In genomic region chr12:100849421-100850138, GRCm38 (mm10) we compare ENCODE assay signal across 8 mouse cellular contexts. TPM values are rescaled to one million over a fixed set of nuclear protein-coding genes. Genes with fewer than 3 reads are reported as not detected.
DNase-seq lines count a peak whose midpoint lies in the region; ATAC-seq and TF ChIP-seq lines count a peak whose summit lies in the region.

No protein-coding gene starts in this region.

- POLR2A ChIA-PET in Patski (lab: Charles Lee), result interaction anchor here (1.5 kb wide), 1 partner anchor 76 kb away, joined by 3 read pairs; no protein-coding TSS in a partner anchor

- no peak overlapping the region for H3K4me2 ChIP-seq in neural tube, embryonic 14.5 days (ENCODE audit: low read depth, low read length)

- no peaks in the 10 kb centered on the region for H3K4me1 ChIP-seq in cortical plate, adult 2 months (ENCODE audit: control insufficient read depth, insufficient read depth, low read length)
- H3K4me1 ChIP-seq in neural tube, embryonic 14.5 days (ENCODE audit: control insufficient read depth, insufficient read depth, low read length), result no peaks in the 10 kb centered on the region; the same call in 1 of the 2 replicates

- peak; percentile 80 for ATAC-seq in Patski
- peak; percentile 65; the same call in 1 of the 2 replicates for ATAC-seq in neural tube, embryonic 14.5 days (ENCODE audit: low read depth)

- H3K9ac ChIP-seq in neural tube, embryonic 14.5 days (replicated peaks; ENCODE audit: low read depth, low read length), result no peak overlapping the region

- CTCF ChIA-PET in Patski (lab: Charles Lee), result interaction anchor here (0.7 to 3.2 kb wide), 11 partner anchors 13 to 274 kb away, joined by 3 to 20 read pairs (median 4); no protein-coding TSS in a partner anchor

- no peak for TF ChIP-seq POLR2A in cortical plate, adult 2 months (IDR thresholded peaks at IDR 0.05; ENCODE audit: extremely low read depth, insufficient read depth, low read length)

- H3K27ac ChIP-seq in cortical plate, adult 2 months (ENCODE audit: insufficient read depth, low read length), result no peak overlapping the region
- no peak overlapping the region for H3K27ac ChIP-seq in neural tube, embryonic 14.5 days (ENCODE audit: low read depth, low read length)

- DNase-seq in CD8-positive naive resting alpha-beta T cell, adult 2 months (ENCODE audit: low read depth in 2 of 2, low spot score in 2 of 2), result peak; percentile 64 to 74
- DNase-seq in Patski (ENCODE audit: low read depth, low spot score), result no peak
- peak; percentile 65 to 68 for DNase-seq in heart, postnatal 10 days
- peak; percentile 45 to 50 for DNase-seq in kidney, postnatal 25 days
- DNase-seq in lung, adult 18-20 months, result peak; percentile 15 to 50
- no peak for DNase-seq in gastrocnemius, postnatal 4 days (ENCODE audit: low spot score in 2 of 2)

- no peak overlapping the region for H3K4me3 ChIP-seq in cortical plate, adult 2 months (ENCODE audit: insufficient read depth, low read length)
- H3K4me3 ChIP-seq in neural tube, embryonic 14.5 days (ENCODE audit: low read depth, low read length), result no peak overlapping the region

- intact Hi-C loops in heart, postnatal 10 days (cut with DNase I), result loop anchor here (1.0 to 5.0 kb wide), 2 partner anchors 77 to 183 kb away; no protein-coding TSS in a partner anchor

- in situ Hi-C loops in Patski (cut with MboI; ENCODE audit: low pct_unique_long_range_greater_than_20kb), result loop anchor here (5.0 to 10.0 kb wide), 2 partner anchors 78 to 185 kb away; no protein-coding TSS in a partner anchor

- no peaks in the 10 kb centered on the region for H3K9me3 ChIP-seq in neural tube, embryonic 14.5 days (ENCODE audit: control insufficient read depth, low read length)

- TF ChIP-seq CTCF in Patski (IDR thresholded peaks at IDR 0.05), result peak; percentile 80
- TF ChIP-seq CTCF in cortical plate, adult 2 months (IDR thresholded peaks at IDR 0.05; ENCODE audit: extremely low read depth, insufficient read depth, low read length), result peak; percentile 80

- whole genome bisulfite sequencing in neural tube, embryonic 14.5 days, result 78% methylated on average over 7 of the region's 7 CpGs

- H3K36me3 ChIP-seq in neural tube, embryonic 14.5 days (ENCODE audit: control insufficient read depth, insufficient read depth, low read length), result no peaks in the 10 kb centered on the region

- no peaks in the 10 kb centered on the region for H3K27me3 ChIP-seq in Patski
- no peaks in the 10 kb centered on the region for H3K27me3 ChIP-seq in neural tube, embryonic 14.5 days (ENCODE audit: control insufficient read depth, insufficient read depth, low read length)

RNA-seq across cellular contexts. Expression of gene Gpr68, which starts 58.4 kb away (rescaled TPM):
- polyA plus RNA-seq in Patski (2021), result 0.08 TPM
- 11.0 and 11.6 TPM in 2 replicates for polyA plus RNA-seq in cortical plate, adult 2 months (2012; rRNA removed)
- total RNA-seq in heart, postnatal 10 days (2021), result under 1 TPM; 0.55 to 0.81 TPM
- 4.3 and 5.4 TPM in 2 replicates for polyA plus RNA-seq in neural tube, embryonic 14.5 days (2014; fragmentation: Nextera tagmentation; extraction: Ambion mirVana)
- under 1 TPM; 0.23 to 0.49 TPM for total RNA-seq in gastrocnemius, postnatal 4 days (2021)

Comparison
In these comparisons a context has a peak if more than half of its experiments do, and no peak if none do; other contexts are left out.
1. DNase-seq: peak in CD8-positive naive resting alpha-beta T cell, adult 2 months (2 of 2), heart, postnatal 10 days (2 of 2), kidney, postnatal 25 days (2 of 2) and lung, adult 18-20 months (2 of 2); none in Patski (single experiment) and gastrocnemius, postnatal 4 days (0 of 2).